Mouse (Mus musculus): ENCODE results near the gene Bloc1s2. TPM values are rescaled to one million over a fixed set of nuclear protein-coding genes. Genes with fewer than 3 reads are reported as not detected.
A peak's percentile ranks its signal among the peaks of the same experiment; 100 is the strongest.

Gene Bloc1s2
- total RNA-seq, 2 experiments from 2014 or later = 26.0 to 26.9 TPM

- DNase-seq = no peak
Measured at GRCm38 (mm10) chr19:44127729-44128497, 18.3 kb downstream of the Bloc1s2 start.

- DNase-seq = no peak
Measured at GRCm38 (mm10) chr19:44121137-44121536, 25.1 kb downstream of the Bloc1s2 start.

DNA sequence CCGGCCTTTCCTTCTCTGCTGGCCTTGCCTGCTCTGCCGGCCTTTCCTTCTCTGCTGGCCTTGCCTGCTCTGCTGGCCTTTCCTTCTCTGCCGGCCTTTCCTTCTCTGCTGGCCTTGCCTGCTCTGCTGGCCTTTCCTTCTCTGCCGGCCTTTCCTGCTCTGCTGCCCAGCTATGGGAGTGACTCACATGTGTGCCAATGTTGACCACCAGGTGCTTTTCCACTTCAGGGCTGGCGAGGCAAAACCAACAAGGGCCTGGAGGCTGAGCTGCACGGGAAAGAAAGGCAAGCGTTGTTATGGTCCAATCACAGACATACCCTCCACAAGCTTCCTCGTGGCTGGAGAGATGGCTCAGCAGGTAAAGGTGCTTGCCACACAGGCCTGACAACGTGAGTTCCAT is 25.6 kb downstream of the Bloc1s2 start:
- DNase-seq = peak; percentile 54 to 69

- DNase-seq = no peak
Measured at GRCm38 (mm10) chr19:44117793-44118192, 28.5 kb downstream of the Bloc1s2 start.

DNA sequence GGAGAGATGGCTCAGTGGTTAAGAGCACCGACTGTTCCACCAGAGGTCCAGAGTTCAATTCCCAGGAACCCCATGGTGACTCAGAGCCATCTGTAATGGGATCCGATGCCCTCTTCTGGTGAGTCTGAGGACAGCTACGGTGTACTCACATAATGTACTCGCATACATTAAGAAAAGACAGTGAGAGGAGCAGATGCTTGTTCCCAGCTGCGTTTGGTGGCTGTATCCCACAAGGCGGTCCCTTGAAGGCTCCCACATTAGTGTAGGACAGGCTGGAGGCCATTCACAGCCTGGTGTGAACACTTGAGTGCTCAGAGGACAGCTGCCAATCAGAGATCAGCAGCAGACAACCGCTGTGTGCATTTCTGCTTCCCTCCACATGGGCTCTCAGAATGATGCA is 34.5 kb downstream of the Bloc1s2 start:
- DNase-seq = no peak

GRCm38 (mm10) chr19:44110356-44110755 is 35.9 kb downstream of the Bloc1s2 start:
- DNase-seq = peak; percentile 31

GRCm38 (mm10) chr19:44108996-44109395 is 37.2 kb downstream of the Bloc1s2 start:
- peak; percentile 52 to 67 for DNase-seq

- peak in 1 of 2 experiments; percentile 13 for DNase-seq
Measured at GRCm38 (mm10) chr19:44107661-44108521, 38.4 kb downstream of the Bloc1s2 start.

DNA sequence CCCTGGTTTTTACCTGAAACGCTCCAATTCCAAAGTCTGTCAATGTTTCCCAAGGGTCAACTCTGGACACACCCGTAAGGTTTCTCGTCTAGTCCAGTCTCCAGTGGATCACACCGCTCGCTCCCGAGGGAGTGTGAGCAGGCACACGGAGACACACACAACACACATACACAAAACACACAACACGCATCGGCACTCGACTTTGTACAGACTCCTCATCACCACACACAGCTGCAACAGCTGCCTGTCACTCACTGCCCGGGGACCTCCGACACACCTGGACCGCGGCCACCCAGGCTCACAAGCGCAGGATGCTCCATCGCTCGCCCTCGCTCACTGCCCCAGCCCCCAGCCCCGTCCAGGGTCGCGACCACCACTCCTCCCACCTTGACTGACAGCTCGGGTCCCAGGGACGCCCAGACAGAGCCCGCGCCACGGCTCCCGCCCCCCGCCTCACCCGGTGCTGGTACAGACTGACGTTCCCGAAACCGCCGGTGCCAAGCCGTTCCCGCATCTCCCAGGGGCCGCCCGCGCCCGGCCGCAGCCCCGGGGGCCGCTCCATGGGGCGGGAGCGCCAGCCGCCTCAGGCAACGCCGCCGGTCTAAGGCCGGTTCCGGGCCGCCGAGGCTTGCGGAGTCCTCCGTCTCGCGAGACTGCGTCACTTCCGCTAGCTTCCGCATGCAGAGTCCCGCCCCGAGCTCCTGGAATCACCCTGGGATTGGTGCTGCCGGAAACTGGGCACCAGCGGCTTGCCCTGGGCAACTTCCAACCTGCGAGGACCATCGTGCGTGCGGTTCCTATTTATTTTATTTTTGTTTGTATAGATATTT is 39.2 kb downstream of the Bloc1s2 start, which contains the start of gene Chuk:
Chuk (minus strand) TSS at position 650 of the 830 bp plus-strand sequence.
- peak; percentile 98 for DNase-seq

DNA sequence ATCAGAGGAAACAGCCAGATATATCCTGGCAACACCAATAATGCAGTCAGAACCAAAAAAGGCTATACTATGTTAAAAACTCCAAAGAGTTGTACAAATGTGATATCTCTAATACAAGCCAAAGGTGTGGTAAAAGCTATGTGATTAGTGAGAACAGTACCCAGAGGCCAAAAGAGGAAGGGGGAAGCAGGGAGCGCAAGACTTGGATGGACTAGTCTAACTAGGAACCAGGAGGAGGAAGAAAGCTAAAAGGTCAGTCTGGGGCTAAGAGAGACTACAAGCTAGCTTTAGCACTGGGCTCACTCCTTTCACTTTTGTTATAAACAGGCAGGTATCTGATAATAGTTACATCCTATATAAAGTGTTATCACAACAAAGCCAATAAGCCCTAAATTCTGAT is 41.9 kb downstream of the Bloc1s2 start:
- DNase-seq = no peak

GRCm38 (mm10) chr19:44103001-44103400 is 43.2 kb downstream of the Bloc1s2 start:
- DNase-seq = no peak

DNA sequence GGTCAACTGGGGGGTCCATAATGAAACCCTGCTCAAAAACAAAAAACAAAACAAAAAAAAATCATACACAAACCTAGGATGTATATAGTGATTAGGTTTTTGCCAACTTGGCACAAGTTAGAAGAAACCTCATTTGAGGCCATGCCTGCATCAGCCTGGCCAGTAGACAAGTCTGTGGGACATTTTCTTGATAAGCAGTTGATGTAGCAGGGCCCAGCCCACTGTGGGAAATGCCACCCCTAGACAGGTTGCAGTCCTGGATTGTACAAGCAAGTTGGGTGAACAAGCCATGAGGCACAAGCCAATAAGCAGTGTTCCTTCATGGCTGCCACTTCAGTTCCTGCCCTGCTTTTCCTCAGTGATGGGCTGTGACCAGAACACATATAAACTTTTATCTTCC is 45.4 kb downstream of the Bloc1s2 start:
- no peak for DNase-seq

Other genes starting within 250 kb of the Bloc1s2 start
- 10 to 100 TPM; 12.6 to 13.3 TPM for gene Dnmbp, start 206.3 kb downstream of the Bloc1s2 start, total RNA-seq (2021)
- gene Cpn1, start 159.9 kb downstream of the Bloc1s2 start, total RNA-seq (2021) = under 1 TPM in 1 of 2 experiments, not detected in 1; 0.26 TPM
- 1 to 10 TPM in 1 of 2 experiments, under 1 TPM in 1; 0.40 to 1.6 TPM for gene Cyp2c23, start 117.2 kb downstream of the Bloc1s2 start, total RNA-seq (2021)
- 10 to 100 TPM; 15.8 to 32.5 TPM for gene Erlin1, start 76.7 kb downstream of the Bloc1s2 start, total RNA-seq (2021)
- 10 to 100 TPM; 57.3 to 92.5 TPM for gene Chuk, start 39.0 kb downstream of the Bloc1s2 start, total RNA-seq (2021)
- gene Cwf19l1, start 10.6 kb downstream of the Bloc1s2 start, total RNA-seq (2021) = 10 to 100 TPM; 19.3 to 31.7 TPM
- gene Pkd2l1, start 46.0 kb upstream of the Bloc1s2 start, total RNA-seq (2021) = not detected
- gene Scd3, start 56.8 kb upstream of the Bloc1s2 start, total RNA-seq (2021) = under 1 TPM; 0.16 to 0.83 TPM
- 100 to 1,000 TPM; 596 to 993 TPM for gene Scd2, start 147.2 kb upstream of the Bloc1s2 start, total RNA-seq (2021)
- 1 to 10 TPM; 5.1 to 8.5 TPM for gene Scd4, start 186.6 kb upstream of the Bloc1s2 start, total RNA-seq (2021)

Measured in adrenal gland, postnatal 36 days (tissue).